9 mouse cellular contexts compared by ENCODE assay signal in genomic region chr3:85773425-85773824, GRCm38 (mm10). TPM values are rescaled to one million over a fixed set of nuclear protein-coding genes. Genes with fewer than 3 reads are reported as not detected.
DNase-seq lines count a peak whose midpoint lies in the region; ATAC-seq and TF ChIP-seq lines count a peak whose summit lies in the region.
"Had no signal": no experiment of that assay in that cellular context is flagged by ENCODE, and none has a peak within 500 bp of the region (broad histone marks: within the 10 kb centered on the region; RNA-seq: fewer than 3 reads in every experiment).

No protein-coding gene starts in this region.

- peaks cover 22% of the 10 kb centered on the region for H3K4me1 ChIP-seq in heart, embryonic 12.5 days (replicated peaks)
- no peaks in the 10 kb centered on the region for H3K4me1 ChIP-seq in midbrain, postnatal 0 days (ENCODE audit: insufficient read depth, low read length)
- no peaks in the 10 kb centered on the region for H3K4me1 ChIP-seq in midbrain, embryonic 10.5 days

- no peak for ATAC-seq in heart, embryonic 12.5 days (ENCODE audit: insufficient number of reproducible peaks, low FRiP score)
- no peak for ATAC-seq in midbrain, postnatal 0 days (ENCODE audit: low FRiP score)

- no peak overlapping the region for H3K9ac ChIP-seq in heart, embryonic 12.5 days
- H3K9ac ChIP-seq in midbrain, postnatal 0 days (replicated peaks; ENCODE audit: low read length, poor library complexity, severe bottlenecking), result no peak overlapping the region

- peak overlapping the region; percentile 41 for H3K4me2 ChIP-seq in heart, embryonic 12.5 days
- H3K4me2 ChIP-seq in midbrain, postnatal 0 days (ENCODE audit: low read depth, low read length, poor library complexity, severe bottlenecking), result no peak overlapping the region

- H3K36me3 ChIP-seq in heart, embryonic 12.5 days, result no peaks in the 10 kb centered on the region
- H3K36me3 ChIP-seq in midbrain, postnatal 0 days (ENCODE audit: insufficient read depth, low read length), result no peaks in the 10 kb centered on the region
- H3K36me3 ChIP-seq in midbrain, embryonic 10.5 days, result no peaks in the 10 kb centered on the region

- no peaks in the 10 kb centered on the region for H3K9me3 ChIP-seq in heart, embryonic 12.5 days (replicated peaks)
- no peaks in the 10 kb centered on the region for H3K9me3 ChIP-seq in midbrain, postnatal 0 days (ENCODE audit: low read length)
- no peaks in the 10 kb centered on the region for H3K9me3 ChIP-seq in midbrain, embryonic 10.5 days (replicated peaks)

- WGBS in heart, embryonic 12.5 days, result 38% methylated on average over 3 of the region's 3 CpGs
- 45% methylated on average over 3 of the region's 3 CpGs for WGBS in midbrain, postnatal 0 days
- WGBS in midbrain, embryonic 10.5 days, result 40% methylated on average over 3 of the region's 3 CpGs

- H3K27ac ChIP-seq in heart, embryonic 12.5 days (ENCODE audit: poor library complexity, severe bottlenecking), result peak overlapping the region; percentile 73
- H3K27ac ChIP-seq in midbrain, postnatal 0 days (ENCODE audit: low read depth, low read length), result no peak overlapping the region
- no peak overlapping the region for H3K27ac ChIP-seq in midbrain, embryonic 10.5 days (replicated peaks)

- peak; percentile 58 for TF ChIP-seq CTCF in midbrain, postnatal 0 days (IDR thresholded peaks at IDR 0.05)

- H3K4me3 ChIP-seq in heart, embryonic 12.5 days, result no peak overlapping the region
- no peak overlapping the region for H3K4me3 ChIP-seq in midbrain, postnatal 0 days (ENCODE audit: low read depth, low read length)
- H3K4me3 ChIP-seq in midbrain, embryonic 10.5 days, result no peak overlapping the region
- H3K4me3 ChIP-seq: myocyte had no signal

- DNase-seq in heart, adult 9 months (ENCODE audit: low spot score in 2 of 2), result no peak
- DNase-seq in midbrain, postnatal 0 days (ENCODE audit: low spot score), result peak; percentile 66
- no peak for DNase-seq in midbrain, embryonic 10.5 days (ENCODE audit: low spot score)
- peak; percentile 26 to 38 for DNase-seq in cerebellum, adult 18-20 months
- no peak for DNase-seq in natural killer cell, adult 2 months (ENCODE audit: low spot score in 2 of 2)
- DNase-seq in kidney, postnatal 25 days, result no peak
- DNase-seq: thymus, postnatal 14 days had no signal

- no peaks in the 10 kb centered on the region for H3K27me3 ChIP-seq in heart, embryonic 12.5 days (replicated peaks)
- H3K27me3 ChIP-seq in midbrain, postnatal 0 days (ENCODE audit: insufficient read depth, low read length), result no peaks in the 10 kb centered on the region
- no peaks in the 10 kb centered on the region for H3K27me3 ChIP-seq in midbrain, embryonic 10.5 days (ENCODE audit: low read depth, poor library complexity, severe bottlenecking)

RNA-seq across cellular contexts. Expression of gene Fam160a1, which starts 43.7 kb away (rescaled TPM):
- polyA plus RNA-seq in heart, embryonic 12.5 days (2016; fragmentation: Nextera tagmentation; extraction: Ambion mirVana), result 3.3 and 3.6 TPM in 2 replicates
- total RNA-seq in midbrain, postnatal 0 days (2014; rRNA removed), result 1.1 and 1.2 TPM in 2 replicates
- polyA plus RNA-seq in midbrain, postnatal 0 days (2015; fragmentation: Nextera tagmentation; extraction: Ambion mirVana), result 0.28 and 0.32 TPM in 2 replicates
- 0.27 and 0.50 TPM in 2 replicates for polyA plus RNA-seq in midbrain, embryonic 10.5 days (2016; fragmentation: Nextera tagmentation; extraction: Ambion mirVana)

Comparison
In these comparisons a context has a peak if more than half of its experiments do, and no peak if none do; other contexts are left out.
1. DNase-seq: peak in midbrain, postnatal 0 days (single experiment) and cerebellum, adult 18-20 months (2 of 2); none in heart, adult 9 months (0 of 2), midbrain, embryonic 10.5 days (single experiment), natural killer cell, adult 2 months (0 of 2) and kidney, postnatal 25 days (0 of 2).